Mouse (Mus musculus): Measurements from ENCODE around the gene Nrarp.

The Nrarp gene

DNA sequence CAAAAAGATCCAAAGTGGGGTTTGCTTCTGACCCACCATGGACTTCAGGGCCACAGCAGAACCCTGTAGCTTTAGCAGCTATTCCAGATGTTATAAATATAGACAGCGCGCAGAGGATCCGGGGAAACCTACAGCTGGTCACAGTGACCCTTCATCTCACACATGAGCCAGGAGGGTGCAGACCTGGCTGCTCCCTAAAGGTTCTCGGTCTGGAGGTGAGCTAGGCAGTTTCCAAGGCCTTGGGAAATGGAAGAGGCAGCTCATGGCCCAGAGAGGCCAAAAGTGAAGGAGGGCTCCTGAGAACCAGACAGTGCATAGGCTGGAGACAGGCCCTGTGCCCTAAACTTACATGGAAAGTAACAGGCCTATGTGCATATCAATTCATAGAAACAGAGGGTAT, 6.7 kb upstream of the Nrarp start:
- intact Hi-C loops (cut with DNase I): no loop called here

DNA sequence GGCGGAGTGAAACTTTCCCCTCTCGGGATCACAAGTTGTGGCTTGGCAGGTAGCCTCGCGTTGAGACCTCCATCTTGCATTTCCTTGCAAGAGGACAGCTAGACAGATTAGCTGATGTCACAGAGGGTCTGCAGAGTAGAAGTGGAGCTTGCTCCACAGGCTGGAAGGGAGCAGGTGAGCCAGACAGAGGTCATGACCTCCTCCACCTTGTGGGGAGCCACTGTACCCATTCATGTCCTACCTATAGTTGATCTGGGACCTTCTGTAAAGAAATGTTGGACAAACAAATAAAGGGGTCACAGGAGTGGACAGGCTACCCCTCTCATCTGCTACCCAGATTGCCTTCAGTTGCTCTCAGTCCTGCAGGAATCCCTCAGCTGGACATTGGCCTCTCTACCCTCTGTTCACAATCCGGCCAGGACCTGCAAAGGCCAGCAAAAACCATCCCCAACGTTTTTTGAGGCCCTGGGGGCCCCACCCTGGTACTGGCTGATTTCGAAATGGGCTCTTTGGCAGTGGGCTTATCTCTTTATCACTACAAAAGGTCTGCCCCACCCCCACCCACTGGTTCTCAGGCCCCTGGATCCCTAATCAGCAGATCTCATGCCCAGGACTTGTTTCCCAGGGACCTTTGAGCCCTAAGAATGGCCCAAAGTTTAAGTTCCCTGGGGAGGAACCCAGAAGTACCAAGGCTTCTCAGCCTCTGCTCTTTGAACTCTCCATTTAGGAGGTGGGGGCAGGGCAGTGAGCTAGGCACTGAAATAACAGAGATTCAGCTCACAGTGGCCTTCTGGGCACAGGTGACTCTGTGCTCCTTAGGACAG, 5.5 kb upstream of the Nrarp start:
- intact Hi-C loops (cut with DNase I): no loop called here

DNA sequence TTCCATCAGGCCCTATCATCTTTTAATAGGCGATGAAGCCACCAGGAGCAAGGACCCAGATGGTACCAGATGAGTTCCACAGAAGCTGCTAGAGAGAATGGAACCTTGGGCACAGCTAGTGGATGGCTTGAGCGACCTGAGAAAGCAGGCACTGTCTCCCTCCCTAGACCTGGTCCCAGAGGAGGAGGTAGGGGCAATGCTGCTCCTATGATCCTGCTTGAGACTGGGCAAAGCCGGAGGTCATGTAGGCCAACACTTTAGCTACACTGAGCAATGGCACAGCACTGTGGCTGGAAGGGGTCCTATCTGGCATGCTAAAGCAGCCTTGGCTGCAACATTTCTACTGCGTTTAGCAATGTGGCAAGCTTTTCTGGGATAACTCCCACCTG, 4.9 kb upstream of the Nrarp start:
- intact Hi-C loops (cut with DNase I): no loop called here

DNA sequence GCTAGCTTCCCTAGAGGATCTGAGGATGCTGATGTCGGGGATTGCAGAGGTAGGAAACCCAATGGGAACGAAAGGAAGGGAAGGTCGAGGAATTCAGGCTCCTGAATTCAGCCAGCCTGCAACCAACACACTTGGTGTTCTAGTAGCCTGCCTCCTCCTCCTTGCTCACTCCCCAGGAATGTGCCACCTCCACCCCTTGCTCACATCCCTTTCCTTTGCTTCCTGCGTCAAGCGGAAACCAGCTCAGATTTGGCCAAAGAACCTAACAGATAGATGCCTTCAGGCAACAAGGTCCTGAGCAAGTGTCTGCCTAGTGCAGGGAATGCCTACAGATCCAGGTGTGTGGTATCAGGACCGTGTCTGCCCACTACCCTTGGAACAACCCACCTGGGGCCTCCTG, 4.0 kb upstream of the Nrarp start:
- intact Hi-C loops (cut with DNase I): no loop called here

DNA sequence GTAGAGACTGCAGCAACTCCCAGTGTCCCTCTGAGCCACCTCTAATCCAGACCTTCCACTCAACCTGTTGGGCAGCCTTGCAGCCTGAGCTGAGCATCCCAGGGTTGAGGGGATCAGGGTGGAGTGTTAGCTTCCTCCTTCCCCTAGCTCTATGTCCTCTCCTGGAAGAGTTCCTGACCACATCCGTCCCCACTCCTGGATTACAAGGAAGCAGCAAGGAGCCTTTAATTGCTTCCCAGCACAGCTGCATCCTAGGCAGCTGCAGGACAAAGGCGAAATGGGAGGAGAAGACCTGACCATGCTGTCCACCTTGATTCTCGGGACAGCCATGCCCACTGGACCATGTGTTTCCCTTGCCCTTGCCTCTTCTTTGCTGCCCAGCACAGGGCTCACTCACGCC, 3.5 kb upstream of the Nrarp start:
- intact Hi-C loops (cut with DNase I): no loop called here

DNA sequence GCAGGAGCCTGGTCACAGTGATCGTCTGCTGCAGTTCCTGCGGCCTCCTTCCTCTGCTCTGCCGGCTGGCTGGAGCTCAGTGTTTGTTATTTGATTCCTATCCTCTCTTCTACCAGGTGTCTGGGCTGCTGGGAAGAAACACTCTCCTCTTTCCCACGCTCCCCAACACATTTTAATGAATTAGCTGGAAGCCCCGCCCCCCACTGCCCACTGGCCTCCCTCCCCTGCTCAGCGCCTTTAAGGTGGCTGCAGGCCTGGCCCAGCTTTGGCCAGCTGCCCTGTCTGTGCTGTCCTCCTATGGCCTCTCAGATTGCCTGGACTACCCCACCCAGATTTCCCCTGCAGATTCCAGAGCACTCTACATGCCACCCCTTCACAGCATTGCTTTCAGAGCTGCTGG, 2.9 kb upstream of the Nrarp start:
- intact Hi-C loops (cut with DNase I): no loop called here

DNA sequence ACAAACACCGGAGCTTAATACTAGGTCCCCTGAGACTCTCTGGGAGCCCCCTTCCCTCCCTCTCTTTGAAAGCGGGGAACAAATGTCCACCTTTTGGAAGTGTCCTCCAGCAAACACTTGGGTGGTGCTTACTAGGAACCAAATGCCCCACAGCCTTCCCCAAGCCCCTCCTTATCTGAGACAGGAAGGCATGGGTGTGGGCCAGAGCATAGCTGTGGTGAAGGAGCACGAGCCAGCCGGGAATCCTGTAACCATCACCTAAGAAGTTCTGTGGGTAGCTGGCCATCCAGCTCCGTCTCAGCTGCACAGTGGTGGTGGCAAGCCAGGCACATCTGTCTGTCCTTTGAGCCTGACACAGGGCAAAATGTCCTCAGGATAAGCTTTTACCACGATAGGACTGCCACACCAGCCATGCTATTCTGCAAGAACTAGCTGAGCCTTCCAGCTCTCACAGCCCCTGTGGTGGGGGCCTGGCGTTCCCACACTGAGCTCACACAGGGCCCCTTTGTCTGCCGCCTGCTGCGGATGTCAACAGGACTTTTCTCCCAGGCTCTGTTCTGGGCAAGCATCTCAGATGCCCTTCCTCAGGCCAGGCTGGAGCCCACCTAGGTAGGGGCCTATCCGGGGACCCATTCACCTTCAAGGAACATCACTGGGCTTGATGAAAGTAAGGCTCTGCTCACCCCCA, 2.1 kb upstream of the Nrarp start:
- intact Hi-C loops (cut with DNase I): no loop called here

DNA sequence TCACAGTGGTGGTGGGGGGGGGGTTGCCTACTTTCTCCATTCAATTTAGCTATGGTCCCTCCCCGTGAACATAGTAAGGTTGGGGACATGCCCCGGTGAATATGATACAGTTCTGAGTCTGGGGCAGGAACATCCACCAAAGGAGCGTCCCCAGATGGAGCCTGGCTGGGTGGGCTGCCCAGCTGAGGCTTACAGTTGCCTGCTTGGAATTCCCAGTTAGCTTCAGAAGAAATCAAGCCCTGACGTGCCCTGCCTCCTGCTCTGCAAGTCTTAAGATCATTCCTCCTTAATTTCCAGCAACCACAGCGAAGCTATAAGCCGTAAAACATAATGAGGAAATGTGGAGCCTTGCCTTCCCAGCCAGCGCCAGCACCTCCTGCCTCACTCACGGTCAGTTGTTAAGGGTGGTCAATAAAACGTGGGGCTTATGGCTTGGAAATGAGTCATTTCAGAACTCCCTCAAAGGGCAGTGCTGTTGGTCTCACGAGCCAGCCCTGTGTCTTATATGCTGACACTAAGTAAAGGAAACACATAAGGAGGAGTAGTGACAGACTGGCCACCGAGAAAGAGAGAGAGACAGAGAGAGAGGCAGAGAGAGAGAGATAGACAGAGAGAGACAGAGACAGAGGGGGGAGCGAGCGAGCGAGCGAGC, 866 bp upstream of the Nrarp start:
- intact Hi-C loops (cut with DNase I): loop anchor here (10.0 kb wide), 1 partner anchor 55 kb away; no protein-coding TSS in a partner anchor

DNA sequence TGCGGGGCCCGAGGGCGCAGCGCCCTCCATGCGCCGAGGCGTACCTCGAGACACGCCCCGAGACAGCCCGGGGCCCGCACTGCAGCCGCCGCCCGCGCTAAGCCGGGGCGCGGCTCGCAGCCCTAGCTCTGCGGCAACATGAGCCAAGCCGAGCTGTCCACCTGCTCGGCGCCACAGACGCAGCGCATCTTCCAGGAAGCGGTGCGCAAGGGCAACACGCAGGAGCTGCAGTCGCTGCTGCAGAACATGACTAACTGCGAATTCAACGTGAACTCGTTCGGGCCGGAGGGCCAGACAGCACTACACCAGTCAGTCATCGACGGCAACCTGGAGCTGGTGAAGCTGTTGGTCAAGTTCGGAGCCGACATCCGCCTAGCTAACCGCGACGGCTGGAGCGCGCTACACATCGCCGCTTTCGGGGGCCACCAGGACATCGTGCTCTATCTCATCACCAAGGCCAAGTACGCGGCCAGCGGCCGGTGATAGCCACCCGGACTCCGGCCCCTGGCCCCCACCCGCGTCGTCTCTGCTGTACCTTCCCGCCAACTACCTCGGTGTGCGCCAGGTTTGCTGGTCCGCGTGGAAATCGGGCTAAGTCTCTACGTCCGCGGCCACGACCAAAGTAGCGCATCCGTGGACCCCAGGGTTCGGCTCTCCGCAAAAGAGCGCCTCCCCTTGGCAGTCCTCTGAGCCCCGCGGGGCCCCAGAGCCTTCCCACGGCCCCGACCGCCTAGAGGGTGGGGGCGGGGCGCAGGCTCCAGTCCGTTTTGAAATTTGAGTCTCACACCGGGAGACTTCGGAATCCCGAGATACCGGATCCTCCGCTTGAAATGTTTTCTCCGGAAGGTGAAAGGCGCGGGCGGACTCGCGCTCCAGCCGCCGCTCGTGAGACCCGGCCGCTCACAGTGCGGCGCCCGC, 674 bp downstream of the Nrarp start:
- intact Hi-C loops (cut with DNase I): loop anchor here (10.0 kb wide), 1 partner anchor 56 kb away; no protein-coding TSS in a partner anchor

DNA sequence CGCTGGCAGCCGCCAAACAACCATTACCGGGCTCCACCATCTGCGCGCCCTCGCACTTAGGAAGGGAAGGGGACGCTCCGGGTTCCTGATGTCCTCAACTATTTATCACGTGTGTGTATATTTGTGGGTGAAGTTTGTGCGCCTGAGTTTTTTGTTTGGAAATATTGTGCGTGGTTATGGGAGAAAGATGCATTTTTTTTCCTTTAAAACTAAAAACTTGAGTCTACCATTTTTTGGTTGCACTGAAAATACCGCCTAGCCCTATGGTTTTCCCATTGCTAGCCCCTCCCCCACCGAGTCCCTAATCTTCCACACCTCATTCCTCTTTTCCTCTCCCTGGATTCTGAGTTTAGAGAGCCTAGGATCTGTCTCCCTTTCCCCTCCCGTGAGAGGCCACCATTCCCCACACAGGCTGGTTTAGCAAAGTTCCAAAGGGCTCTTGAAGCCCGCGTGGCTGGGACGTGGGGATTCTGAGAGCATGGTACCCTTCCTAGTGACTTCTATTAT, 1.4 kb downstream of the Nrarp start:
- intact Hi-C loops (cut with DNase I): loop anchor here (10.0 kb wide), 1 partner anchor 57 kb away; no protein-coding TSS in a partner anchor

DNA sequence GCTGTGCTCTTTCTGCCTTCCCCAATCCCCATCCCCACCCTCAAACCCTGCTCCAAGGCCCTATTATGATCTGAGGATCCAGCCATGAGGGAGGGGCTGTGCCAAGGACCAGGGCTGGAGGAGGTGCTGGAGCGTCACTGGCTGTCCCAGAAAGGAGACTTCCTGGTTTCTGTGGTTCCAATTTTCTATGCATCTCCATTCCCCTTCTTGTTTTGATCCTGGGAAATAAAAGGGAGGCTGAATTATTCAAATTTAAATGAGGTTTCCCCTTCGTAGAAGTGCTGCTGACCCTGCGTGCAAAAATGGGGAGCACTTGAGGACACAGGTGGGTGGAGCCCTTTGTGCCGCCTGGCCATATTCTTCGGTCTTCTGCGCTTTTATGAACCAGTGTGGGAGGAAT, 2.1 kb downstream of the Nrarp start:
- intact Hi-C loops (cut with DNase I): loop anchor here (10.0 kb wide), 1 partner anchor 58 kb away; no protein-coding TSS in a partner anchor

DNA sequence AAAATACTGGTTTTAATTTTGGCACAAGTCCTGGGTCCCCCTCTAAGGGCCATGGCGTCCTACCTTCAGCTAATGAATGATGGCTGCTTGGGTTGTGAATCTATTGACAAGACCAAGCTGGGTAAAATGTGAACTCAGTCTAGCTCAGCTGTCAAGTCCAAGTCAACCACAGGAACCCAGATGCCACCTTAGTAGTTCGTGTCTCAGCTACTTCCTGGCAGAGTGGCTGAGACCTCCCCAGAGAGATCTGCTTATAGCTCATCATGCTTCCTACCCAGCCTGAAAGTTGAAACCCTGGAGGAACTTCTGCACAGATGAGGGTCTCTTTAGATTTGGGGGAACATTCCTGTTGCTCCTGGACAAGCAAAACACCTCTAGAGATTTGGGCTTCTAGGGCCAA, 2.8 kb downstream of the Nrarp start:
- intact Hi-C loops (cut with DNase I): loop anchor here (10.0 kb wide), 1 partner anchor 59 kb away; no protein-coding TSS in a partner anchor

DNA sequence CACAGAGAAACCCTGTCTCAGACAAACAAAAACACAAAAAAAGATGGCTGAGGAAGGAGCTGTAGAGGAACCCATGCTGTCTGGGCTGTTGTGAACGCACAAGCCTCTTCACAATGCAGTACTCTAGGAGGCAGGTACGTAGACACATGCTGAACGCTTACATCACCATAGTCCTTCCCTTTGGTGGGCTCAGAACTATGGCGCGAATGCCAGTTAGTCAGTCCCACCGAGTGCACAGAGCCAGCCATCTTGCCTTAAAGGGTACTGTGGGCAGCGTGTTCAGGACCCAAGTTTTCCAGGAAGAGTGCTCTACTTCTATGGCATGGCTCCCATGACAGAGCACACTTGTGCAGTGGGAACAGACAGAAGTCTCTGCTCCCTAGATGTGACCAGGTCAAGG, 3.9 kb downstream of the Nrarp start:
- intact Hi-C loops (cut with DNase I): loop anchor here (10.0 kb wide), 1 partner anchor 60 kb away; no protein-coding TSS in a partner anchor

DNA sequence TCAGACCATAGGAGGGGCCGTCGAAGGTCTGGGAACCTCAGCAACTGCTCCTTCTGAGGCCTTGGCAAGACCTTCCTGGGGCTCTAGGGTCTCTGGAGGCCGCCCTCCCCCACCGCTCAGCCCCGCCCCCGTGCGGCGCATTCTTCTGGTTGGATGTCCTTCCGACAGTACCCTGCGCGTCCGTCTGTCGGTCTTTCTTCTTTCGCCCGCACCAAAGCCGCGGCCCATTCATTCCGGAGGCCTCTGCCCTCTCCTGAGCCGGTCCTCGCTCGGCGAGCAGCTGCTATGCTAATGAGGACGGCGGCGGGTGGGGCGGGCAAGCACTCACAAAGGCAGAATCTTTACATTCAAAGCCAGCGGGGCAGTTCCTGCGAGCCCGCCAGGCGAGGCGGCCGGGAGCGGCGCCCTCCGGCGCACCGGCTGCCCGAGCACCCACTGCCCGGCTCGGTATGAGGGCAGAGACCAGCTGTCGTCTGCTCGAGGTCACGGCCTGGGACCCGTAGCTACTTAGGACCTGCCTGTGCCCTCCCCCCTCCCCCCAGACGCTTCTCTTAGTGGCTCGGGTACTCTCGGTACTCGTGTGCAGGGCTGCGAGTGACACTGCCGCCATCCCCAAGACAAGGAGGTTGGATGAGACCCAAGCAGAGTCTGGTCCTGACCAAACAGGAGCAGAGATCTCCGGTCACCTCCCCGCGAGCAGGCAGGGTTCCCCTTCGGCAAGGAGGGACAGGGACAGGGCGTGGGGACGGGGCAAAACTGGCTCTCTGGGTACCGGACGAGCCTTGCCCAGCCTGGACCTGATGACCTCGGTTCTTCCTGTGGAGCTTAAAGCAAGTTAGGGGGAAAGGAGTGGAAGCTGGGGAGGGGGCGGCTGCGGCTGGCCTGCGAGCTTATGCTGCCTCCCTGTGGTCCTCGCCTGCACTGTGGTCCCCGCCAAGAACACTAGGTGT, 5.3 kb downstream of the Nrarp start:
- intact Hi-C loops (cut with DNase I): loop anchor here (10.0 kb wide), 1 partner anchor 61 kb away; no protein-coding TSS in a partner anchor

DNA sequence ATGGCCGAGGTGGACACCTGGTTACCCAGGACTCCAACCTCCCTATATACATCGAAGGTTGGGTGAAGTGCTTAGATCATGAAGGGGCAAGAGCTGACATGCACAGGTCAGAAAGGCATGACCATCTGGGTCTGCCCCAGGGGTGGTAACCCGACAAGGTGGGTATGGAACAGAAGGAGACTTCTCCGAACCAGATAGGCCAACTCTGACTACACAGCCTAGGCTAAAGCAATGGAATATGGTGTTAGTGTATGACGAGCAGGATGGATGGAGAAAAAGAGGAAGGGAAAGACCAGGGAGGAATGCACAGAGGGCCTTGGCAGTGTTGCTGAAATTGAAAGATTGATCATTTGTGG, 6.0 kb downstream of the Nrarp start:
- intact Hi-C loops (cut with DNase I): loop anchor here (10.0 kb wide), 1 partner anchor 62 kb away; no protein-coding TSS in a partner anchor

DNA sequence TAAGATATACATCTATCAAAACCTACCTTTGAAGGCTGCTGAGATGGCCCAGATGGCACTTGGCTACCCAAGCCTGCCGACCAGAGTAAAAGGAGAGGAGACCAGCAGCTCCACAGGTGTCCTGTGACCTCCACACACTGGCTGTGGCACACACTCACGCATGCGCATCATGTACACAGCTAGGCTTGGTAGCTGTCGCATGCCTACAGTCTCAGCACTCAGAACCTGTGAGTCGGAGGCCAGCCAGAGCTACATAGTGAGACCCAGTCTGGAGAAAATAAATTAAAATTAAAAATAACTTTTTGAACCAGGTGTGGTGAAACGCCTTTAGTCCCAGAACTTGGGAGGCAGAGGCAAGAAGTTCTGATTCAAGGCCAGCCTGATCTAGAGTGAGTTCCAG, 7.3 kb downstream of the Nrarp start:
- intact Hi-C loops (cut with DNase I): loop anchor here (10.0 kb wide), 1 partner anchor 63 kb away; no protein-coding TSS in a partner anchor

DNA sequence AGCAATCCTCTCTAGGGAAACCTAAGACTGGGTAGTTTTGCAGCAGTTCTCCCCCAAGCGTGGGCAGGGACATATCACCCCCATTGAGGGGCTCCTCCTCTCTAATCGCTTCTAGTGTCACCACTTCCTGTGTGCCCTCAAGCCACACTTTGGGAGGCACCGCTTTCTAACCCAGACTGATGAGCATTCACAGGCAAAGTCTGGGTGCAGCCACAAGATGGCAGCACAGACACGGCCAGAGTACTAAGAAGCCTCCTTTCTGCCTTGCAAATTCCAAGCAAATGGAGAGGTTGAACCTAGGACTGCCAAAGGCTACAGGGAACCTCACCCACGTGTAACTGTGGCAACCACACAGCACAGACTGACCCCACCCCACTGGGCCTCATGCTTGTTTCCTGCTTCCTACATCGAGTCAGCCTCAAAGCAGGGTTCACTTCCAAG, 12.8 kb downstream of the Nrarp start:
- intact Hi-C loops (cut with DNase I): loop anchor here (1.0 to 10.0 kb wide), 2 partner anchors 35 to 141 kb away; partner anchors contain the start of gene Man1b1

DNA sequence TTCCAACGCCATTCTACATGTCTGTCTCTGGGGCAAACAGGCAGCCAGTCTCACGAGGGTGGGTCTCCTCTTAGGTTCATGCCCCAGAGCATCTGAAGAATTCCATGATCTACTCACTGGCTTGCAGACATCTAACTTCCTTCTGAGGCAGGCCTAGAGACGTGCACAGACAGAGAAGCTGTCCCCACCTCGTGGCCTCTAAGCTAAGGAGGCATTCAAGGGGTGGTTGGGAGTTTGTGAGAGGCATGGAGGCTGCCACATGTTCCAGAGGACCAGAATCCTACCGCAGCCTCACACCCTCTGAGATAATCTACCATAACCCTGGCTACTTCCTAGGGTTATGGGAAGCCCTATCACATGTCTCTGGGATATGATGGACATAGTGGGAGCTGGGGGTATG, 13.4 kb downstream of the Nrarp start:
- intact Hi-C loops (cut with DNase I): loop anchor here (10.0 kb wide), 1 partner anchor 141 kb away; the partner anchor contains the start of gene Man1b1
